Mouse (Mus musculus): Measurements from ENCODE around the gene Gnai3.

GRCm38 (mm10) chr3:108152290-108152689, 6.3 kb upstream of the Gnai3 start:
- TF ChIP-seq POLR2A (IDR thresholded peaks at IDR 0.05; ENCODE audit: insufficient read length, low read depth) = no peak
- no peak for TF ChIP-seq TCF3 (IDR thresholded peaks at IDR 0.05; ENCODE audit: insufficient read length, low read depth)
- no peak for TF ChIP-seq MYOD1 (IDR thresholded peaks at IDR 0.05; ENCODE audit: control insufficient read depth in 1 of 3, insufficient read length in 2 of 3, low read depth in 2 of 3)
- TF ChIP-seq USF1 (IDR thresholded peaks at IDR 0.05; ENCODE audit: low read depth) = no peak
- TF ChIP-seq E2F4 (IDR thresholded peaks at IDR 0.05; ENCODE audit: insufficient read depth) = no peak
